Mouse (Mus musculus): ENCODE results near the gene Prickle2.
A peak's percentile ranks its signal among the peaks of the same experiment; 100 is the strongest.

The Prickle2 gene

DNA sequence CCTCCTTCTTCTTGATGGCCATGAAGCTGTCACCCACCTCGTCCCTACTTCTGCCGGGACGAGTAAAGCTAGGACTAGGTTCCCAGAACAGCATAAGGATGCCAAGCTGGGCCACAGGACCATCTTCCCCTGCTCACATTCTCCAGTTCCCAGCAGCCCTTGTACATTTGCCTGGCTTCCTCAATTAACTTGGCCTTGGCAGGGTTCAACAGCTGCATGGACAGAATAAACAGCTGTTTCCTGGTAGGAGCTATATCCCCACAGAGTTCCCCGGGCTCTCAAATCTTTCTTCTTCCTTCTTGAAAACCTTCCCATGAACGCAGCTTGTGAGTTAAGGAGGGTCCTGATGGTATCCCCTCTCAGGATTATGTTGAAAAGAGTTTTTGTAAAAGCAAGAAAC is 317.3 kb downstream of the Prickle2 start:
- DNase-seq (ENCODE audit: low spot score in 2 of 2): no peak

DNA sequence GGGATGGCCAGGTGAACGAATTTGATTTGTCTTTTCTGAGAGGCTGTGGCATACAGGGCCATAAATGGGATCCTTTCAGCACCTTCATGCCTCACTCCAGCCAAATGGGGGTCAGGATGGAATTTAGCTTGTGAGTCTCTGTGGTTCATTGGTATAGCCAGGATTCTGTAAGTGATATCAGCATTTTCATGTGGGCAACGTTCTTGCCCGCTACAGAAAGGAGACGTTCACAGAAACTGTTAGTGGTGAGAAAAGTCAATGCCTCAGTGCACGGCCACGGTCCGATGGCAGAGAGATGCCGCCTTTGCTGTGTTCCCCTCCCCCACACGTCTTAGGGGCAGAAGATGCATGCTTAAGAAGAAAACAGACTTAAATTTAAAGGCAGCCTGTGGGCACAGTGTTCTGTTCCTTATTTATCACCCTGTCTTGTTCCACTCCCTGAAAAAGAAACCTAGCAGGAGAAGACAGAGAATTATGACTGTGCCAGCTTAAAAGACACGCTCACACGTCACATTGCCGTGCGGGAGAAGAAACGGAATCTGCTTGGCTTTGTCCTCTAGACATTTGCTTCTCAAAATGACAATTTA is 322.7 kb downstream of the Prickle2 start:
- DNase-seq (ENCODE audit: low spot score in 2 of 2): peak in 1 of 2 experiments; percentile 39

DNA sequence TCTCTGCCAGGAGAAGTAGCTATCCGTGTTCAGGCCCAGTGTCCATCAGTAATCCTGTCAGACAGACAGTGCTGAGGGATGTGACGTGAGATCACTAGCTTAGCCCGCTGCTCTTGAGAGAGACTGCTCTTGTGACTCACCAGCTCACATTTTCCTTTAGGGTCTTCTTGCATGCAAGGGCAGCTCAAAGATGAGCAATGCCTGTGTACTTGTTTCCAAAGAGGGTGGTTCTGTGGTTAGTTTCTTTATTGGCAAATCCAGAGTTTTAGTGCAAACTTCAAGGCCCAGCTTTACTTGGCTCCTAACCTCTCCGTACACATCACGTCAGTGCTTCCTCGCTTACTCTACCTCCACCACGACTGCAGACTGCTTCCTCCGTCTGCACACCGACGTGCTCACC is 324.9 kb downstream of the Prickle2 start:
- no peak for DNase-seq (ENCODE audit: low spot score in 2 of 2)

DNA sequence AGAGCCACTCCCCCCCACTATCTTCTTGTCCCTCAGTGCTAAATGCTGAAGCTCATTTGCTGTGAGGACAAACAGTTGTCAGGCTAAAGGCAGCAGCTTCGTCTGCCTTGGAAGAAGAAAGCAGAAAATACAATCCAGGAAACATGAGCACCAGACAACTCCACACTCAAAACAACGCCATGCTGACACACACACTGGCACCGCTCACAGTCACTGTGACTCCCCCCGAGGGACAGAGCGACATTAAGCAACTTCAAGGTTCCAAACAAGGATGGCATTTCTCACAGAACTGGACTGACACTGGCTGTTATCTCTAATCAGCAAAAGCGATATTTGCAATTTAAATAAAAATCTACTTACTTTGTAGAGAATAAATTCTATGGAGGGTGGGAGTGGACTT is 331.1 kb downstream of the Prickle2 start:
- DNase-seq (ENCODE audit: low spot score in 2 of 2): no peak

DNA sequence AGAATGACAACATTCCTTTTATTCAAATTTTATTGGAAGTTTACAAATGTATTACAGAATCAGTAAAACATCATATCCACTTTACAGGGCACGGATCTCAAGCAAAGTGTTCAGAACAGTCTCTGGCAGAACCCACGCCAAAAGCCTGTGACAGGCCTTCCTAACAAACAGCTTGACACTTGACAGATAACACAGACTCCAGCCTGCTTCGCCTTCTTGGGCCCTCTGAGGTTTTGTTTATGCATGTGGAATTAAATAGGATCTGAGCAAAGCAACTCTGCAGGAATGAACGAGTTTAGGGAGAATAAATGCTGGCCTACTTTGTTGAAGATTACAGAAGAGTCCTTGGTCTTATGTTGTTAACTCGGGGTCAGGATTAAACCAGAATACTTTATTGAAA is 335.1 kb downstream of the Prickle2 start:
- no peak for DNase-seq (ENCODE audit: low spot score in 2 of 2)

DNA sequence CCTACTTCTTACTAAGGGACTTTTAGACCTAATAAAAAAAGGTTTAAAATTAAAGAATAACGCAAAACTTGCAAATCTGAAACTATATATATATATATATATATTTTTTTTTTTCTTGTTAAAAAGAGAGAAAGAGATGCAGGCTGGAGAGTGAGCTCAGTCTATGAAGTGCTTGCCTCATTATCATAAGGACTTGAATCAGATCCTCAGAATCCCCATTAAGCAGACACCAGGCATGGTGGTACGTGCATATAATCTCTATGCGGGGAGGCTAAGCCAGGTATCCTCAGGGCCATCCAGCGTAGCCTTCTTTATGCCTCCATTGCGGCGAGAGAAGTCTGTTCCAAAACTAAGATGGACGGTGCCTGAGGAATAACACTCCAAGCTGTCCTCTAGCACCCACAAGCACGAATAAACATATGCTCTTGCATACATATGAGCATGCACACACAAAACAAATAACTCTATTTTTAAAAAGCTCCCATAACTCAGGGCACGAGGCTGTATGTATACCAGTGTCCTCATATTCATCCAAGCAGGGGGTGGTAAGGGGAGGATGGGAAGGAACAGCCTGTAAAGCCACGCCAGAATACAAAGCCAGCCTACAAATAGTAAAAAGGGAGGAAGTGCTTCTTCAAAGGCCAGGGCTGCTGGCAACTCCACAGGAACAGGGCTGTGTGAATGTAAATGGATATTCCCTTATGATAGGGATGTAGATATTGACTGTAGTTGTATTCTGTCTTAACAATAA is 358.5 kb downstream of the Prickle2 start:
- DNase-seq (ENCODE audit: low spot score in 2 of 2): no peak

DNA sequence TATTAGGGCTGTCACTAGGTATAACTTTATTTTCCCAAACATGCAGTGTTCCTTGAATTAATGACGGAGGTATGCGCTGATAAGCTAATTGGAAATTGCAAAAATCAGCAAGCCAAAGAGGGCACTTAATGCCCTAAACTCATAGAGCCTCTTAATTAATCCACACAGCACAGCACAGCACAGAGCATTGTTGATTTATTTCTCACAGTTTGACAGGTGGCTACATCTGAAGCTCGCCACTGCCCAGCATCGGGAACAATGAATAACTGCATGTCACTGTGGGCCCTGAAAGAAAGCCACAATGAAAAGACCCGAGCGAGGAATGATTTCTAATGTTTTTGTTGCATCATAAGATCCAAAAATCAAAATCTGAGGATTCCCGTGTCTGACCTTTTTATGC is 359.2 kb downstream of the Prickle2 start:
- no peak for DNase-seq (ENCODE audit: low spot score in 2 of 2)

DNA sequence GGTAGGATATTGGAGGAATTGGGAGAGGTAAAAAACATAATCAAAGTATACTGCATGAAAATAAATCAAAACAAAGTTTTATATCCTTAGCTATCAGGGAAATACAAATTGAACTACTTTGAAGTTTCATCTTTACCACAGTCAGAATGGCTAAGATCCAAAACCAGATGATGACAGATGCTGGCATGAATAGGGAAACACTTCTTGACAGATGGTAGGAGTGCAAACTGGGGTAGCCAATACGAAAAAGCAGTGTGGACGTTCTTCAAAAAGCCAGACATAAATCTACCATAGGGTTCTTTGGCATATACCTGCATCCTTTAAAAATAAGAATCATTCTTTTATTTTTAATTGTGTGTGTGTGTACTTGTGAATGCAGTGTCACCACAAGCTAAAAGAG is 360.8 kb downstream of the Prickle2 start:
- DNase-seq (ENCODE audit: low spot score in 2 of 2): no peak

DNA sequence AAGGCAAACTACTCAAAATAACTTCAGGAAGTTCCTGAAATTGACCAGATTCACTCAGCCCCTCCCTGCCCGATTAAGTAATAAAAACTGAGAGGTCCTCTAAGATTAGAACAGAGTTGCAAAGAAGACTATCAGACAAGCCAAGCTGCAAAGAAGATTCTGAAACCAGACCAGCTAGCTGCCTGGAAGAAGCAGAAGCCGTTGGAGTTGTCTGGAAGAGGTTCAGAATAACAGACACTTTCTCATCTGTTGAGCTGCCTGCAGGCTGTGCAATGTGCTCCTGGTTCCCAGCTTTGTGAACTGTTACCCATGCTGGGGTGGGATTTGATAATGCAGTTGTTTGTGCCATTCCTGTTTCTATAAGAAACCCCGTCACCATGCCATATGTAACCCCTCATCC is 361.4 kb downstream of the Prickle2 start:
- no peak for DNase-seq (ENCODE audit: low spot score in 2 of 2)
